Mouse (Mus musculus) G1E (cell line): ENCODE measurements around the gene Igfbp5.

ENCODE experiments used
- CTCF ChIP-seq: IDR thresholded peaks from 2 replicates; pipeline ENCODE4 v1.5.1; 2012; ENCODE audit warnings: low read depth, low read length, inconsistent platforms, mixed read lengths
- GATA1 ChIP-seq: IDR thresholded peaks from 2 replicates; pipeline ENCODE4 v1.6.1; 2012; ENCODE audit warnings: borderline replicate concordance, low read length, inconsistent platforms, mixed read lengths
- POLR2AphosphoS5 ChIP-seq: IDR thresholded peaks from 2 replicates; pipeline ENCODE4 v1.6.1; 2012; ENCODE audit warnings: low read depth, low read length, inconsistent platforms; ENCODE audit not compliant: insufficient replicate concordance
- TAL1 ChIP-seq: conservative IDR thresholded peaks from 2 replicates; pipeline ENCODE4 v1.6.1; 2012; ENCODE audit warnings: low read depth, low read length, inconsistent platforms, mixed read lengths

DNA sequence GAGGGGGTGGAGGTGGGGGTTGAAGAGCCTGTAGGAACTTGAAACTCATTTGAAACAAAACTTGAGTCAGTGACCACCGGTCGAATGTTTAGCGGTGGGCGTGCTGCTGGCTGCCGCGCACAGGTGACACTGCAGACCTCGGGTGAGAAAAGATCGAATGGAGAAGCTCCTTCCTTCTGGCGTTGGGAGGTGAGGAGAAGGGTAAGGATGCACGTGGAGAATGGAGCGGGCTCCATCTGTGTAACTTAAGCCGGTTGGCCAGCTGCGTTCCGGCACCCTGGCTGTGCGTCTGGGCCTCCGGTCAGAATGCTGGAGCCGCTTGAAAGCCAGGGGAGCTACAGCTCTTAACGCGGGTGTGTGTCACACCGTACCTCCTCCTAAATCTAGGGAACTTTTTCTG, 49.4 kb downstream of the Igfbp5 start:
- TF ChIP-seq GATA1 (no peak), CTCF (no peak), TAL1 (no peak), POLR2AphosphoS5 (no peak)
